Mouse (Mus musculus) lung, embryonic 15.5 days (tissue): Measurements from ENCODE around the gene Anapc1. TPM values are rescaled to one million over a fixed set of nuclear protein-coding genes. Genes with fewer than 3 reads are reported as not detected.

Source experiments
- ATAC-seq: fragments of 200-750 bp; cut with Nextera tagmentation; 2 replicates; pipeline ENCODE4 v1.8.0; 2017; ENCODE audit warnings: moderate number of reproducible peaks, borderline replicate concordance; ENCODE audit not compliant: low FRiP score, low TSS enrichment; ENCODE audit errors: extremely low read depth
- H3K27ac ChIP-seq: fragments of 300-500 bp; sonication (generic); 2 replicates; pipeline ENCODE4 v1.5.1; 2015; ENCODE audit warnings: moderate library complexity, mild to moderate bottlenecking, inconsistent platforms
- H3K27me3 ChIP-seq: fragments of 300-500 bp; sonication (generic); 2 replicates; pipeline ENCODE4 v1.6.1; 2015; ENCODE audit warnings: inconsistent platforms
- H3K36me3 ChIP-seq: fragments of 300-500 bp; sonication (generic); 2 replicates; pipeline ENCODE4 v1.6.1; 2015; ENCODE audit warnings: inconsistent platforms
- H3K4me1 ChIP-seq: fragments of 300-500 bp; sonication (generic); 2 replicates; pipeline ENCODE4 v1.6.1; 2015; ENCODE audit warnings: inconsistent platforms
- H3K4me2 ChIP-seq: fragments of 300-500 bp; sonication (generic); 2 replicates; pipeline ENCODE4 v1.6.1; 2015; ENCODE audit warnings: inconsistent platforms, mild to moderate bottlenecking, moderate library complexity
- H3K4me3 ChIP-seq: fragments of 300-500 bp; sonication (generic); 2 replicates; pipeline ENCODE4 v1.5.1; 2015; ENCODE audit warnings: mild to moderate bottlenecking, inconsistent platforms
- H3K9ac ChIP-seq: fragments of 300-500 bp; sonication (generic); 2 replicates; pipeline ENCODE4 v1.6.1; 2015; ENCODE audit warnings: inconsistent platforms
- H3K9me3 ChIP-seq: fragments of 300-500 bp; sonication (generic); 2 replicates; pipeline ENCODE4 v1.6.1; 2016; ENCODE audit warnings: inconsistent platforms
- WGBS: fragments of 180-500 bp; shearing (Covaris S2); methylation state at CpG from one replicate; pipeline ENCODE4 v1.1.7; 2015; 5-methylcytosine and 5-hydroxymethylcytosine counted together
- polyA plus RNA-seq: library from polyadenylated mRNA; unstranded; fragments of >200 nt; fragmentation: Nextera tagmentation; extraction: Ambion mirVana; gene quantifications from 2 replicates; pipeline ENCODE4 v1.2.1, GENCODE M21; 2015

Anapc1 gene
- polyA plus RNA-seq, 1 experiment from 2014 or later: 71.8 TPM

DNA sequence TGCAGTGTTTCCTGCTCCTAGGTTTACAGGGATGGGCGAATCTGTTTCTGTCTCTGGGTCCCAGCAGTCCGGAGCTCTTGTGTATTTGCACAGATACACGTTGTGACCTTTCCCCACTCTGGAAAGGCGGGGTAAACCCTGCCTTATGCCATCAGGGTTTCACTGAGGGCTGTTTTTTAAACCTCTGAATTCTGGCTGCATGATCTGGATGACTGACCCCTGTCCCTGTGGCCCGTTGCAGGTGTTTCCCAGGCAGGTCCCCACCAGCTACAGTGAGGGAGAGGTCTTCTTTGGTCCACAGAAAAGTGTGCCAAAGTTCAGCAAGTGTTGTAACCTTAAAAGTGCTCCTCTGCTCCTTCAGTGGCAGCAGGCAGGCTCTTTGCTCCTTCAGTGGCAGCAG lies 77.9 kb downstream of the Anapc1 start:
- no peak for ATAC-seq
- peaks cover 6% of the 10 kb centered on the region; the same call in 1 of the 2 replicates for H3K4me1 ChIP-seq
- H3K9ac ChIP-seq: no peak overlapping the region
- no peak overlapping the region for H3K27ac ChIP-seq
- no peaks in the 10 kb centered on the region for H3K9me3 ChIP-seq
- peaks cover 39% of the 10 kb centered on the region for H3K36me3 ChIP-seq
- no peaks in the 10 kb centered on the region for H3K27me3 ChIP-seq
- H3K4me2 ChIP-seq: no peak overlapping the region
- no peak overlapping the region for H3K4me3 ChIP-seq
- WGBS: 76% methylated on average over 5 of the region's 5 CpGs

DNA sequence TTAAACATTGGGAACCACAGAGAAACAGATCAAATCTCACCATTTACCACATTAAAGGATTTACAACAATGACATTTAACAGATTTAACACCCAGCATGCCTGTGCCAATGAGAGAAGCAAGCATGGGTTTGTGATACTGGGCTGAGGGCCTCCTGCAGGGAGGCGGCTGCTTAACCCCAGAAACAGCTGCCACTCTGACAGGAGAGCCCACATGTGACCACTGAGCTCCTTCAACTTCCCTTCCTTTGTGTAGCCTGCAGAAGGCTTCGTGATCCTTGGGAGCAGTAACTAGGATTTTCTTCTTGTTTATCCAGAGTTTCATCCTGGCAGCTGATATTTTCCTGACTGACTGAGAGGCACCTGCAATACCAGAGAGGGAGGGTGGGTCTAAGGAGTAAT lies 85.7 kb downstream of the Anapc1 start:
- Histone ChIP-seq H3K27me3 (no peaks in the 10 kb centered on the region), H3K27ac (no peak overlapping the region), H3K9me3 (no peaks in the 10 kb centered on the region), H3K4me1 (no peaks in the 10 kb centered on the region), H3K4me3 (no peak overlapping the region), H3K9ac (no peak overlapping the region), H3K4me2 (no peak overlapping the region), H3K36me3 (no peaks in the 10 kb centered on the region)
- no peak for ATAC-seq
- 28% methylated on average over 2 of the region's 2 CpGs for WGBS

DNA sequence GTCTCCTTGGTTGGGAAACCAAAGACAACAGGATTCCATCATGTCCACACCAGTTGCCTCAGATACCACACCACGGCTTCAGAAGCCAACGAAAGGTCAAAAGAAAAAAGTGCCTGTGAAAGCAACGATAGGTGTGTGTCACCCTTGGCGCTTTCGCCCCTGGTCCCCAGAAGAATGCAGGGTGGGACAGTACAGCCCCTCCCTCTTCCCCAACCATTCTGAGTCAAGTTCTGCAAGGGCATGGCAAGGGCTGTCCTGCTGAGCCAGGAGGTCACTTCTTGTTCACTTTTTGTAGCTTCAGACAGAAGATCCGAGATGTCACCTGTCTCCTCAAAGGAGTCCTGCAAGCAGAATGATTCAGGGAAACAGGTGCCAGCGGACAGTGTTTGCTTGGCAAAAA lies 94.9 kb downstream of the Anapc1 start:
- no peak overlapping the region for H3K9ac ChIP-seq
- no peaks in the 10 kb centered on the region for H3K27me3 ChIP-seq
- WGBS: 86% methylated on average over 7 of the region's 7 CpGs
- H3K4me3 ChIP-seq: no peak overlapping the region
- no peaks in the 10 kb centered on the region for H3K36me3 ChIP-seq
- no peaks in the 10 kb centered on the region for H3K4me1 ChIP-seq
- no peak overlapping the region for H3K27ac ChIP-seq
- ATAC-seq: no peak
- H3K4me2 ChIP-seq: no peak overlapping the region
- no peaks in the 10 kb centered on the region for H3K9me3 ChIP-seq

DNA sequence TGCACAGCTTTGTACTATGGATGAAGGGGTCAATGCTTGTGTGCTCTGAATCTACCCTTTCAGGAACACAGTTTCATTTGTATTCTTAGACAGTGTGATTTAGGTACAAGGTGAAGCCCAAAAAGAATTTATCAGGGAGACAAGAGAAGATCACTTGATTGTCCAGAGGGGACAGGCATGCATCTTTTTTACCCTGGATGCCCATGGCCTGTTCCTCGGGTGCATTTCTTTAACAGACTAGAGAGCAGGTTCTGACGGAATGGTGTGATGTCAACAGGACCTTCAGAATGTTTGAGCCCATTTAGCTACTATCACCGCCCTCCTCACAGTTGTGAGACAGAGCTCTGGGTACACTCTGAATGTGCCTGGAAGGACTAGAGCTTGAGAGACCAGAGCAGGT lies 96.3 kb downstream of the Anapc1 start, which contains the start of gene Spdye4c:
Gene Spdye4c (plus strand): TSS at position 301 of the 400 bp plus-strand sequence.
- H3K36me3 ChIP-seq: no peaks in the 10 kb centered on the region
- H3K4me3 ChIP-seq: no peak within 1 kb of the TSS
- no peak within 1 kb of the TSS for H3K27ac ChIP-seq
- H3K9me3 ChIP-seq: no peaks in the 10 kb centered on the region
- no peak within 1 kb of the TSS for H3K9ac ChIP-seq
- H3K4me2 ChIP-seq: no peak within 1 kb of the TSS
- H3K4me1 ChIP-seq: no peaks in the 10 kb centered on the region
- WGBS: 92% methylated on average over 3 of the region's 3 CpGs
- ATAC-seq: no peak
- H3K27me3 ChIP-seq: no peaks in the 10 kb centered on the region

DNA sequence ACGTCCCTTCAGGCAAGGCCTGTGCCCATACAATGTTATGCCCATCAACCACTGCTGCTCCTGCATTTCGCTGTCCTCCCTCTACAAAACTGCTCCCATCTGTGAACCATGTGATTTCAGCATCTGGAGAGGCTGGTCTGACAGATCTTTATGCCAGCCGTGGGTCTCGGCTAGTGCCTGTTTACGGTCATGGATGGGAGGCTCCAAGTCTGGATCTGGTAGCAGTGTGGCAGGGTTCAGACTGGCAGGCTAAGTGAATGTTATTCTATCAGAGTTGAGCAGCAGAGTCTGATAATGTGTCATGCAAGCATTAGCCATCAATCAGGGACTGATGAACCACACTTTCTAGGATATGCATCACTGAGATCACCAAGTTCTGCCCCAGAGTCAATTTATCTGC lies 104.3 kb downstream of the Anapc1 start:
- H3K27me3 ChIP-seq: no peaks in the 10 kb centered on the region
- no peak overlapping the region for H3K9ac ChIP-seq
- no peaks in the 10 kb centered on the region for H3K36me3 ChIP-seq
- no peak for ATAC-seq
- H3K27ac ChIP-seq: no peak overlapping the region
- H3K9me3 ChIP-seq: no peaks in the 10 kb centered on the region
- 75% methylated on average over 5 of the region's 5 CpGs for WGBS
- H3K4me1 ChIP-seq: no peaks in the 10 kb centered on the region
- H3K4me3 ChIP-seq: no peak overlapping the region
- no peak overlapping the region for H3K4me2 ChIP-seq

DNA sequence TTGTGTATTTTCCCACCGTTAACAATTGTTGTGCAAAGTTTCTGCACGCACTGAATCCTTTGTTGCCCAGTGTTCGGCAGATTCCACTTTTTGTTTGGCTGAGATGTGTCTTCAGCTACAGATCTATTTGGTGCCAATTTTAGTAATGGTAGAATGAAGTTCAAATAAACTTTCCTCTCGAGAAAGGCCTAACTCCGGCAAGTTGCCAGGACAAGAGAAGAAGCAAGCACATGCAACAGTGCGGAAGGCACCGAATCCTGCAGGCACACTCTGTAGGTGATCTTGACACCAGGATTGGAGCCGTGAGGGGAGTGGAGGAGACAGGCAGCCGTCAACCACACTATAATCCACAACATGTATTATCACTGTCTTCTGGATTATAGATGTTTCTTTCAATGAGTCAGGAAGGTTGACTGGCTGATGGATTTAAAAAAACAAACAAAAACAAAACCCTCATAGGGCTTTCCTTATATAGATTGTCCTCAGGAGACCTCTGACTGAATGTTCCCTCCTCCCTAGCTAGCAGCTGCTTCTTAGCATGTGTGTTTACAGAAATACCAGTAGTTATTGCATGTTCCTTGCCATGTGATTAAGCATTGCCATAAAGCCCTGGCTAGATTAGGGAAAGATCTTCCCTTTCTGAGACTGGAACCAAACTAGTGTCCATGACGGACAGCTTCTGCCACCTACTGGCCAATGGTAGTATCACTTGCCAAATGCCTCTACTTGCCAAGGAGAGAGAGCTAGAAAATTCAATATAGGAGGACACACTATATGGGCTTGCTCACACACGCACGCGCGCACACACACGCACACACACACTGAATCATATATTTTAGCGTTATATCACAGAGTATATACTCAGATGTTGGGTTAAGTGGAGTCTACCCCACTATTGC lies 114.2 kb downstream of the Anapc1 start:
- Histone ChIP-seq H3K27me3 (no peaks in the 10 kb centered on the region), H3K36me3 (no peaks in the 10 kb centered on the region), H3K9me3 (no peaks in the 10 kb centered on the region), H3K9ac (no peak overlapping the region), H3K4me1 (0 out of 2 replicates have a peak, but pooled peaks cover 5% of the 10 kb centered on the region), H3K27ac (0 out of 2 replicates have a peak overlapping the region, but pooled peaks have one; percentile 10), H3K4me2 (no peak overlapping the region), H3K4me3 (no peak overlapping the region)
- WGBS: 28% methylated on average over 16 of the region's 16 CpGs
- peak; percentile 83 for ATAC-seq

DNA sequence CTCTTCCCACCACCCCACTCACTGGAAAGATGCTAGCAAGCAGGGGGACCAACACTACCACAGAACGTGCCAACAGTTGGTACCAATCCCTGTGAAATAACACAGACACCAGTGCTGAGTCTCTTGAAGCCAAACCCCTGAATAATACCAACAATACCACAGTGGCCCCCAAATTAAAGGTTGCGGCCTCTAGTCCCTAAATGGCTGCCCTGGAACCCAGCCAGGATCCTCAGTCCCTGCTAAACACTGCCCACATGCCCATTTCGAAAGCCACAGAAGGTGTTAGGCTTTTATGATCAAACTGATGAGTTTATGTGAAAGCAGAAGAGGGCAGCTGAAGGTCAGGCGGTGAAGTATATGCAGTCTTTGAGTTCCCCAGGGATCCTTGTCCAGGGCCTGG lies 116.2 kb downstream of the Anapc1 start:
- Histone ChIP-seq H3K27ac (no peak overlapping the region), H3K4me3 (no peak overlapping the region), H3K9me3 (no peaks in the 10 kb centered on the region), H3K4me1 (peaks cover 12% of the 10 kb centered on the region), H3K4me2 (no peak overlapping the region), H3K36me3 (no peaks in the 10 kb centered on the region), H3K9ac (no peak overlapping the region), H3K27me3 (no peaks in the 10 kb centered on the region)
- no peak for ATAC-seq
- WGBS: 74% methylated on average over 4 of the region's 4 CpGs

DNA sequence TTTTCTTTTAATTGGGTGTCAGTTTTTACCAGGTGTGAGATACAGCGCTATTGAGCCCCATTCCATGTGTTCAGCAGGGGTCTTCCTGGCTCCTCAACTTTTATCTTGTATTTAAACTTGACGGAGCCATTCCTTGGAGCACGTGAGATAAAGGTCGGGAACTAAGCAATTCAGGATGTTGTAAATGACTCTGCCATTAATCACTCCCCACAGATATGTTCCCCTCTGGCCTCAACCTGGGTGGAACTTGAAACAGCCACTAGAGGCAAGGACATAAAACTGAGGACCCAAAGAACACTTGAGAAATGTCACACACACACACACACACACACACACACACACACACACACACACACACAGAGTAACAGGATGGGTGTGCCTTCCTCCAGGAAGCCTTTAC lies 118.7 kb downstream of the Anapc1 start:
- Histone ChIP-seq H3K4me3 (no peak overlapping the region), H3K9ac (no peak overlapping the region), H3K9me3 (no peaks in the 10 kb centered on the region), H3K27me3 (no peaks in the 10 kb centered on the region), H3K4me1 (peaks cover 21% of the 10 kb centered on the region), H3K27ac (no peak overlapping the region), H3K4me2 (no peak overlapping the region), H3K36me3 (no peaks in the 10 kb centered on the region)
- ATAC-seq: no peak
- 35% methylated on average over 4 of the region's 4 CpGs for WGBS

DNA sequence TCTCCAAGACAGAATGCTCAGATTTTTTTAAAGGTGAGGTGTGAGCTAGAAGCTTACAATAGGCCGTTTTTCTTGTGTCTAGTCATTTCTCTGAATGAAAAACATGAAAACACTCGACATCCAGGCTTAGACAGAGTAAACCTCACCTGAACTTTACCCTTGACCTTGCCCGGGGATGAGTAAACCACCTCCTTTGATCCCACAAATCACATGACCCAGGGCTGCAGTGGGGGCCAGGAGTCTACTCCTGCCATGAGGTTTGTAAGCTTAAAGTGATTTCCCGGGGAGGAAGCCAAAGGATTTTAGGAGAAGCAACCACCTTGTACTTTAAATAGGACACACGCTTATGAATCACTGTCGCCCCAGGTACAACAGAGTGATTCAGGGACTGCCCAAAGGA lies 119.2 kb downstream of the Anapc1 start:
- 41% methylated on average over 6 of the region's 6 CpGs for WGBS

DNA sequence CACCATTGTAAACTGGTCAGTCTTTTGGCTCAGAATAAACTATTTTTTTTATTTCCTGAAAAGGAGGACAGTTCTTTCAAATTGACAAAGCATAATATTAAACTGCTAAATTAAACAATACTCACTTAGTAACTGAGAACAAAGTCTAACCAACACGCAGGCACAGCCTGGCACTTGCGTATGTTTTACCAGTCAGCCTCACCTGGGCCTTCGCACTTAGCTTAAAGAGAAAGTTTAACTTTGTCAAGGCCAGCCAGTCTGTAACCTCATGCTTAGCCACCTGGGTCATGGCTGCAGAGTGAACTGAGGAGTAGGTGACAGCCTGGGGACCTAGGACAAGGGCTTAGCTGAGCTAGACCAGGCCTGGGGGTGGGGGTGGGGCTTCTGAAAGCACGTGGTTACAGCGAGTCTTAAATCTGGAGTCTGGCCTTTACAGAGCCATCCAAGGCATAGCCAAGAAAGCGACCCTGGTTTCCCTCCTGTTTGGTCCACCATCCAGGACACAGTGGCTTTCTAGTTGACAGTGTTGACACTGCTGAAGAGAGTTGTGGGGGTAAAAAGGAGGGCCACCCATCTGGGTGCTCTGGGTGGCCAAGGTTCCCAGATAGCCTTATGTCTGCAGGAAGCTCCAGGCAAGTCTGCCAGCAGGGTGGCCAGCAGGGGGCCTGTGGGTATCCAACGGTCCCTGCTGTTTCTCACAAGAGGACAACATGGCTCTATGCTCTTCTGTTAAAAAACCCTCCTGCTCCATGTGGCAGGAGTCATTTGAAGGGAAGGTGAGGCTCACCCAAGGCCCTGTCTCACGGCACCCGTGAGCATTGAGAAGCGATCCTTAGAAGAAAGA lies 120.7 kb downstream of the Anapc1 start:
- Histone ChIP-seq H3K9ac (no peak overlapping the region), H3K4me2 (no peak overlapping the region), H3K36me3 (no peaks in the 10 kb centered on the region), H3K27ac (no peak overlapping the region), H3K4me3 (no peak overlapping the region), H3K4me1 (peaks cover 16% of the 10 kb centered on the region), H3K27me3 (no peaks in the 10 kb centered on the region), H3K9me3 (no peaks in the 10 kb centered on the region)
- ATAC-seq: peak; percentile 36; the same call in 1 of the 2 replicates
- 61% methylated on average over 10 of the region's 10 CpGs for WGBS

More for the DNA sequence above, 119.2 kb downstream of the Anapc1 start:
- no peak for ATAC-seq
- Histone ChIP-seq H3K27ac (no peak overlapping the region), H3K9ac (no peak overlapping the region), H3K36me3 (no peaks in the 10 kb centered on the region), H3K4me3 (no peak overlapping the region), H3K27me3 (no peaks in the 10 kb centered on the region), H3K4me2 (no peak overlapping the region), H3K4me1 (peaks cover 21% of the 10 kb centered on the region), H3K9me3 (no peaks in the 10 kb centered on the region)

DNA sequence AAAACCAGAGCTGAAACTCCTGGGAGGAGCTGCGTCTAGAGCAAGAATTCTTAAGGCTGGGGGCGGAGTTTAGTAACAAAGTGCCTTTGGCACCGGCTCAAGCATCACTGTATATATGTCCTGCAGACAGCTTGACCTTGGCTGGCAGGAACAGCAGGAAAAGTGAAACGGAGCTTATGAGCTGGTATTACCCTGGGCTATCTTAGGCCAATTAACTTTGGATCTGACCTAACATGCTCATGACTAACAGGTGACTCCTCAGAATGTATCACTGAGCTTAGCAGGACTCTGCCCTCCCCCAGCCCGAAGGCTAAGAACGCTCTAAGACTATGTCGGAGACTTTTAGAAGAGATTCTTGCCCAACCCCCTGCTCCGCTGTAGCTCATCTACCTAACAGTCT lies 121.3 kb downstream of the Anapc1 start:
- Histone ChIP-seq H3K4me3 (no peak overlapping the region), H3K27me3 (no peaks in the 10 kb centered on the region), H3K27ac (peak overlapping the region; percentile 38; the same call in 1 of the 2 replicates), H3K9me3 (no peaks in the 10 kb centered on the region), H3K4me2 (peak overlapping the region; percentile 6; the same call in 1 of the 2 replicates), H3K4me1 (peaks cover 16% of the 10 kb centered on the region), H3K9ac (no peak overlapping the region), H3K36me3 (no peaks in the 10 kb centered on the region)
- ATAC-seq: peak; percentile 59; the same call in 1 of the 2 replicates
- 33% methylated on average over 8 of the region's 8 CpGs for WGBS

DNA sequence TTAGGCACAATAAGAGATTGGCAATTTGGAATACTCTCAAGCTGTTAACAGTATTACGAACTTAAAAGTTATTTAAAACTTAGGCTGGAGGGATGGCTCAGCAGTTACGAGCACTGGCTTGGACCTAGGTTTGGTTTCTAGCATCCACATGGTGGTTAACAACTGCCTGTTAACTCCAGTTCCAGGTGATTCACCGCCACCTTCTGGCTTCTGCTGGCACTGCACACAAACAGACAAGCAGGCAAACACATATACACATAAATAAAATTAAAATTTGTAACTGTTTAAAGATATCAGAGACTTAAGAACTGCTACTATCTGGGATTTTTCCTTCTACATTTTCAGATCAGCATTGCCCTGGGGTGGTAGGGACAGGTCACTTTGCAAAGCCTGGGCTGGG lies 123.0 kb downstream of the Anapc1 start:
- Histone ChIP-seq H3K4me1 (peaks cover 16% of the 10 kb centered on the region), H3K9me3 (no peaks in the 10 kb centered on the region), H3K9ac (no peak overlapping the region), H3K4me2 (no peak overlapping the region), H3K27ac (no peak overlapping the region), H3K4me3 (no peak overlapping the region), H3K27me3 (no peaks in the 10 kb centered on the region), H3K36me3 (no peaks in the 10 kb centered on the region)
- ATAC-seq: no peak
- 86% methylated on average over 3 of the region's 3 CpGs for WGBS
